Mouse (Mus musculus) embryo, embryonic 10.5 days (tissue): ENCODE measurements around the gene Stx1a.
"Not testable (repeated sequence)": the region's sequence is repeated elsewhere in the genome, so short reads cannot be mapped to it uniquely, and the experiment has no call there.

ENCODE experiments used
- DNase-seq: peaks from one replicate; pipeline ENCODE4 v3.0.0-alpha.2; 2015; ENCODE audit warnings: low spot score

Gene Stx1a

GRCm38 (mm10) chr5:135040777-135041176 lies 17.5 kb downstream of the Stx1a start:
- DNase-seq = no peak

GRCm38 (mm10) chr5:135042105-135042788 lies 19.0 kb downstream of the Stx1a start:
- no peak for DNase-seq

DNA sequence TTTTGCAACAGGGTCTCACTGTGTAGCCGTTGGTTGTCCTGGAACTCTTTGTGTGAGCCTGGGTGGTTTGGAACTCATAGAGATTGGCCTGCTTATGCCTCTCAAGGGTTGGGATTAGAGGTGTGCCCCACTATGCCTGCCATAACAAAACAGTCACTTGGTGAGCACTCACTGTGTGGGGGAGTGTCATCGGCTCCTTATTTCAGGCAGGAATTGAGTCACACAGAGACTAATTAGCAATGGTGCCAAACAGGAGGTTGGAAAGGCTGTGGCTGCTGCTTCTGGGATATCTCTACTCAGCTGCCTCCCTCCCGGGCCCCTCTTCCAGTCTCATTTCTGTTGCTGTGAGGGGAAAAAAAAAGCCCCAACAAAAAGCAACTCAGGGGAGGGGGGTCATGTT lies 21.3 kb downstream of the Stx1a start:
- DNase-seq = no peak

GRCm38 (mm10) chr5:135048539-135048938 lies 25.3 kb downstream of the Stx1a start:
- DNase-seq = no peak

DNA sequence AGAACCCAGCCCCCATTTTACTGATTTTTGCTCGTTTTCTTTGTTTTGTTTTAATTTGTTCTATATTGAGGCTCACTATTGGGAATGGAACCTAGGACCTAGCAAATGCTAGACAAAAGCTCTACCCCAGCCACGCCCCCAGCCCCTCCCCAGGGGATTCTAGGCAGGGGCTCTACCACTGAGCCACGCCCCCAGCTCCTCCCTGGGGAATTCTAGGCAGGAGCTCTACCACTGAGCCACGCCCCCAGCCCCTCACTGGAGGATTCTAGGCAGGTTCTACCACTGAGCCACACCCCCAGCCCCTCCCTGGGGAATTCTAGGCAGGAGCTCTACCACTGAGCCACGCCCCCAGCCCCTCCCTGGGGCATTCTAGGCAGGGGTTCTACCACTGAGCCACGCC lies 26.0 kb downstream of the Stx1a start:
- DNase-seq = not testable (repeated sequence)

- DNase-seq = no peak
Observed at GRCm38 (mm10) chr5:135053356-135053755, 30.1 kb downstream of the Stx1a start.

DNA sequence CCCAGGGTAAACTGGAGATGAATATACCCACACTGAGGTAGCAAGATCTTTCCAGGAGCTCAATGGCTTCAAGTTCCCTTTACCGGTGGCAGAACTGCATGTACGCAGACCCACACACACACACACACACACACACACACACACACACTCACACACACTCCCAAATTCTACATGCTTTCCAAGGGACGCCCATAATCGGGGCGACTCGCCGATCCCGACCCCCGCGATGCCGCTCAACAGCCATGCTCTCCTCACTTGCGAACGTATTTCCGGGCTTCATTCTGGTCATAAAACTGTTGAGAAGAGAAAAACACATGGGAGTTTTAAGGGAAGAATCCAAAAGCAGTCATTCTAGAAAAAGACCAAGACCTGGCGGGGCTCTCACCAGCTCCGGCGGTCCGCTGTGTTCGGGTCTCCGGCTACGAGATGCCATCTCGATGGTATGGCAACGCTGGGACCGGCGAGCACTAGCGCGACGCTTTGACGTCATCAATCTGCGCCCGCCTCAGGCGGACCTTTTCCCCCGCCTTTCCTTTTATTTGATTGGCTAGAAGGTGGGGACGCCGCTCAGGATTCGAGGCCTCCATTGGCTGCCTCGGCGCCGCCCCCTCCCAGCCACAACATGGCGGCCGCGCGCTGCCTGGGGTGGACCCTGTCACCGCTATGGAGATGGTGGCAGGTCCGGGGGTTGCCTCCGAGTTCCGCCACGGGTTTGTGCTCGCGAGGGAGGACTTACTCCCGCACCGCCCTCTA lies 40.5 kb downstream of the Stx1a start, which contains the start of gene Dnajc30:
TSS of gene Dnajc30 (plus strand) at position 574 of the 753 bp plus-strand sequence.
- DNase-seq = peak; percentile 99

GRCm38 (mm10) chr5:135064382-135064766 lies 41.1 kb downstream of the Stx1a start:
- no peak for DNase-seq

DNA sequence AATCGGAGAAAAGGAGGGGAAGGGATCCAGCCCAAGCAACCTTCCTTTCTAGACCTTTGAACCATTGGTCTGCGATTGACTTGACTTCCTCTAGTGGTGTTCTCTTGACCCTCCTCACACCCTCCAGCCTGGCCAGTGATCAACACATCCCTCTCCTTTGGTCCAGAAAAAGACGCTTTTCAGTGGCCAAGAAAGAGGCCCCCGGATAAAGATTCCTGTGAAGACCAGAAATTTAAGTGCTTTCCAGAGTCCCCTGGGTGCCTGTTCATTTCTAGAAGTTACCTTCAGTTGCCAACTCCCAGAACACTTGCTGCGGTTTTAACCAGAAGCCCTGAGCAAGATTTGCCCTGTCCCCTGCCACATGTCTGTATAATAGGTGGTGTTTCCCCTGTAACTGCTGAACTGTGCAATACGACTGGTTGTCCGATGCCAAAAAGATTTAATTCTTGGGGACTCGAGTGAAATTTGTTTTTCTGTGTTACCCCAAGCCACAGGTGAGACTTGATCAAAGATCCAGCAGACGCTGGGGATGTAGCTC lies 41.7 kb downstream of the Stx1a start, which contains the start of gene Bud23:
TSS of gene Bud23 (minus strand) at position 51 of the 538 bp plus-strand sequence.
- DNase-seq = not testable (repeated sequence)

DNA sequence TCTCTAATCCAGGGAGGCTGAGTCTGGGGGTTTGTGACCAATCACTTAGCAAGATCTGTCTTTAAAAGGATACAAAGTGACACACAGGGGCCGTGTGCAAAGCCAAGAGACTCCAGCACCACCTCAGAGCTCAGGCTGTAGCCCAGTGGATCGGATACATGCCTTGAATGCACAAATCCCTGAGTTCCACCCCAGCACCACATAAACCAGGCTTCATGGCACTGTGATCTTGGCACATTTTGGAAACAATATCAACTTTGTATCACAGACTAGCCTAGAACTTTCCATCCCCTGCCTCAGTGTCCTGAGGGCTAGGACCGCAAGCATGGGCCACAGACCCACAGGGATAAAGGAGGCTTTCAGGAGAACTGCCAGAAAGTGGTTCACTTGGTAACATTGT lies 42.7 kb downstream of the Stx1a start:
- DNase-seq = no peak

DNA sequence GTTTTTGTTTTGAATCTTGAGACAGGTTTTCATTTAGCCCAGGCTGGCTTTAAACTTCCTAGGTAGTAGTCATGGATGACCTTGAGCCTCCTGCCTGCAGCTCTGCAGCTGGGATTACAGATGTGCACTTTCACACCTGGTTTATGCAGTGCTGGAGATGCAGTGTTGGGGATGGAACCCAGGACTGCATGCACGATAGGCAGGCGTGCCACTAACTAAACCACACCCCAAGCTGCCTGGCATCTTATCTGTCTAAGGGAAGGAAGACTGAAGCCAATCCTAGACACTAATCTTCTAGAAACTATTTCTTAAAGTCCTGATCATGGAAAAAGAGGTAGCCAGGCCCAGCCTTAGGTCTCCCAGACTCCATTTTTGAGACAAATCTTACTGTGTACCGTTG lies 47.2 kb downstream of the Stx1a start:
- no peak for DNase-seq

GRCm38 (mm10) chr5:135072061-135072460 lies 48.8 kb downstream of the Stx1a start:
- no peak for DNase-seq

GRCm38 (mm10) chr5:135072720-135073119 lies 49.4 kb downstream of the Stx1a start:
- no peak for DNase-seq

GRCm38 (mm10) chr5:135073349-135074150 lies 50.3 kb downstream of the Stx1a start:
- no peak for DNase-seq

- DNase-seq = no peak
Observed at GRCm38 (mm10) chr5:135075655-135076054, 52.4 kb downstream of the Stx1a start.

- DNase-seq = no peak
Observed at GRCm38 (mm10) chr5:135076368-135076767, 53.1 kb downstream of the Stx1a start.

DNA sequence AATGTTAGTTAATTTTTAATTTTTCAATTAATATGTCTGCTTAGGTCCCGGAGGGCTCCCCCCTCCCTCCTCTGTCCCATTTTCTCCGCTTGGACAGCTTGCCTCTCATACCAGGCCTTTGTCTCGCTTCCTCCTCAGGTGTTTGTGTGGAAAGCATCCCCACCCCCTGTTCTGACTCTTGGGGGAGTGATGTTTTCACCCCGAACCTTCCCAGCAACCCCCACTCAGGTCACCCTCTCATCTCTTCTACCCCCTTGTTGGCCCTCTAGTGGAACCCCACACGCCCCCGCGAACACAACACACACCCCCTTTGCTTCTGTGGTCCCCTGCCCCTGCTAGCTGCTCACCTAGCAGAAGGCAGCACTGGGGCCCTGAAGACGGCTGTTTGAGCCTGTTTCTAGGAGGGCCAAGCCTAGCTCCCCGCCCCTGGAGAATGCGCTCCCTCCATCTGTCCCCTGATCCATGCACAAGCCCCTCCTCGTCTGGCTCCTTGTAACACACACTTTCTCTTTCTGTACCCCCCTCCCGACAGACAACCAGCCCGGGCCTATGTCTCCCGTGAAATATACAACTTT lies 53.7 kb downstream of the Stx1a start:
- peak; percentile 61 for DNase-seq

DNA sequence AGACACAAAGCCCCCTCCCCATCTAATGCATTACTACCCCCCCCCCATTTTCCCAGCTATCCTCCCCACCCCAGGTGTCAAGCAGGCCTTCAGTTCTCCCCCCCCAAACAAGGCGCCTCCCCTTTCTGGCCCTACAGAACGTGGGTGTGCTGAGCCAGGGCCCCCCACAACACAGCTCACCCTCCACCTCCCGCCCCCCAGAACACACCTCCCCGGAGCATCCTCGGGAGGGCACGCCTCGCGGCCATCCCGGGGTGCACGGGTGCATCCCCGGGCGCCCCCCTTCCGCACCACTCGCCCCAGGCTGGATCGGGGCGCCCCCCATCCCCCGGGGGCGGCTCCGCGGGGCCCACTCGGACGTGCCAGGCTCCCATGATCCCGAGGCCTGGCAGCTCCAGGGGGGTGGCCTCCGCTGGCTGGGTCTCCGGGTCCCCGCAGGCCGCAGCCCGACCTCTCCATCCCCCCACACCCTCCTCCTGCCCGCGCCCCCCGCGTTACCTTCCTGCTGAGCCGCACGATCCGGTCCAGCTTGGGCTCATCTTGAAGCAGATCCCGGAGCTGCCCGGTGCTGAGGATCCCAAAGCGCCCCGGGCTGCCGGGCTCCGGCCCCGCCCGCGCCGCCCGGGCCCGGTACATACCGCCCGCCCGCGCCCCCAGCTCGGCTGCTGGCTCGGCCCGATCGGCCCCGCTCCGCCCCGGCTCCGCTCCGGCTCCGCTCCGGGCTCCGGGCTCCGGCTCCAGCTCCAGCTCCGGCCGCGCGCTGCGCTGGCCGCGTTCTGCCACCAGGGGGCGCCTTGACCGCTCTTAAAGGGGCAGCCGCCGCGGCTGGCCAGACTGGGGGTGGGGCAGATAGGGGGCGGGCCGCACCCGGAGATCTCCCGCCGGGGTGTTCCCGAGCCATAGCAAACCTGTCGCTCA lies 54.5 kb downstream of the Stx1a start, which contains the start of gene Vps37d:
TSS of gene Vps37d (minus strand) at position 703 of the 918 bp plus-strand sequence.
- DNase-seq = peak; percentile 93

DNA sequence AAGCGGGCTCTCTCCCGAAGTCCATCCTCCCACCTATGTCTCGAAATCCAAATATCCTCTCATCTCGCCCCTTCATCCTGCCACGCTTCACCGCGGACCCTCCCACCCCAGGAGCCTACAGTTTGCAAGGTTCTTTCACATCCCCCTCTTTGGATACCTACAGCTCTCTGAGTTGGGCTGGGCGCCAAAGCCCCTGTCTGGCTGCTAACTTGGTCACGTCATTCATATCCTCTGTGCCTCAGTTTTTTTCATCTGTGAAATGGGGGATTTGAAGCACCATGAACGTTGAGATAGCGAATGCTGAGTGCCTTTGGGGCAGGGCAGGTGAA lies 55.2 kb downstream of the Stx1a start:
- no peak for DNase-seq

- no peak for DNase-seq
Observed at GRCm38 (mm10) chr5:135079578-135079977, 56.3 kb downstream of the Stx1a start.

GRCm38 (mm10) chr5:135080539-135080938 lies 57.3 kb downstream of the Stx1a start:
- DNase-seq = no peak
